Mouse (Mus musculus) cerebellum, postnatal 25 days (tissue): Measurements from ENCODE around the gene Sec22b.
A peak's percentile ranks its signal among the peaks of the same experiment; 100 is the strongest.

ENCODE experiments used
- DNase-seq, 2 experiments: peaks; one replicate each; pipeline ENCODE4 v3.0.0; 2021; ENCODE audit warnings: mixed read lengths in 2 of 2

Gene Sec22b

GRCm38 (mm10) chr3:97941440-97942259 is 40.7 kb downstream of the Sec22b start:
- DNase-seq = peak; percentile 20 to 52

- DNase-seq = peak in 1 of 2 experiments; percentile 15
Measured at GRCm38 (mm10) chr3:97942260-97942950, 41.4 kb downstream of the Sec22b start.

- DNase-seq = no peak
Measured at GRCm38 (mm10) chr3:97944462-97944861, 43.5 kb downstream of the Sec22b start.

GRCm38 (mm10) chr3:97946439-97946838 is 45.4 kb downstream of the Sec22b start:
- no peak for DNase-seq

- no peak for DNase-seq
Measured at GRCm38 (mm10) chr3:97948518-97948917, 47.5 kb downstream of the Sec22b start.

GRCm38 (mm10) chr3:97949946-97950345 is 49.0 kb downstream of the Sec22b start:
- no peak for DNase-seq

- no peak for DNase-seq
Measured at GRCm38 (mm10) chr3:97951134-97951533, 50.1 kb downstream of the Sec22b start.

- DNase-seq = no peak
Measured at GRCm38 (mm10) chr3:97953196-97953595, 52.2 kb downstream of the Sec22b start.

GRCm38 (mm10) chr3:97956322-97956721 is 55.3 kb downstream of the Sec22b start:
- DNase-seq = no peak

- DNase-seq = no peak
Measured at GRCm38 (mm10) chr3:97956926-97957325, 55.9 kb downstream of the Sec22b start.

- no peak for DNase-seq
Measured at GRCm38 (mm10) chr3:97960783-97961594, 60.0 kb downstream of the Sec22b start.

- no peak for DNase-seq
Measured at GRCm38 (mm10) chr3:97961962-97962361, 61.0 kb downstream of the Sec22b start.

- DNase-seq = no peak
Measured at GRCm38 (mm10) chr3:97964878-97965353, 63.9 kb downstream of the Sec22b start.

- DNase-seq = no peak
Measured at GRCm38 (mm10) chr3:97967627-97968026, 66.6 kb downstream of the Sec22b start.

- DNase-seq = no peak
Measured at GRCm38 (mm10) chr3:97968191-97968590, 67.2 kb downstream of the Sec22b start.

GRCm38 (mm10) chr3:97969019-97969418 is 68.0 kb downstream of the Sec22b start:
- no peak for DNase-seq

GRCm38 (mm10) chr3:97971117-97971516 is 70.1 kb downstream of the Sec22b start:
- no peak for DNase-seq

GRCm38 (mm10) chr3:97972200-97972599 is 71.2 kb downstream of the Sec22b start:
- DNase-seq = no peak

GRCm38 (mm10) chr3:97972707-97973106 is 71.7 kb downstream of the Sec22b start:
- no peak for DNase-seq
